Mouse (Mus musculus): Measurements from ENCODE around the gene Rnf5.

DNA sequence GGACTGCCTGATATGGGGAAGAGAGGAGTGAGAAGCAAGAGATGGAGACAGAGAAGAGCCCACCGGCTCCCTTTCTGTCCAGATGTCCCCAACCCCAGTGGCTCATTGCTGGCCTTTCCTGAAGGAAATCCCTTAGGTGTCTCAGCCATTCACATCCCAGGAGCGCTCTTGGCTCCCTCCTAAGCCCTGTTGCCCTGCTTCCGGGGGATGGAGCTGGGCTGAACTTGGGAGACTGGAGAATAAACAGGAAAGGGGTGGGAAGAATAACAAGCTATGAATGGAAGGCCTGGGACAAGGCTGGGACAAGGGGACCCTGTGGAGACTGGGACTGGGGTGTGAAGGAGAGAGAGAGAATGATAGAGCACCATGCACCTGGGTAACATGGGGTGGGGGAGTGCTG lies 38.7 kb downstream of the Rnf5 start:
- TF ChIP-seq POLR2A (IDR thresholded peaks at IDR 0.05; ENCODE audit: borderline replicate concordance, extremely low read depth, insufficient read depth, insufficient read length, poor library complexity, severe bottlenecking) = no peak
- no peak for TF ChIP-seq CTCF (IDR thresholded peaks at IDR 0.05; ENCODE audit: borderline replicate concordance, extremely low read depth, insufficient read depth, insufficient read length)

All from brain, embryonic 14.5 days (tissue).